Mouse (Mus musculus) bone marrow, adult 2 months (tissue): ENCODE data around the gene Clcn3.

Source experiments
- CTCF ChIP-seq: fragments of 200-500 bp; IDR thresholded peaks from 2 replicates; pipeline ENCODE4 v1.5.1; 2011; ENCODE audit warnings: low read length, control low read depth; ENCODE audit not compliant: control insufficient read depth, insufficient read depth
- POLR2A ChIP-seq: fragments of 200-500 bp; IDR thresholded peaks from 2 replicates; pipeline ENCODE4 v1.6.1; 2011; ENCODE audit warnings: low read depth, mild to moderate bottlenecking, control low read depth, low read length, borderline replicate concordance; ENCODE audit not compliant: control insufficient read depth

DNA sequence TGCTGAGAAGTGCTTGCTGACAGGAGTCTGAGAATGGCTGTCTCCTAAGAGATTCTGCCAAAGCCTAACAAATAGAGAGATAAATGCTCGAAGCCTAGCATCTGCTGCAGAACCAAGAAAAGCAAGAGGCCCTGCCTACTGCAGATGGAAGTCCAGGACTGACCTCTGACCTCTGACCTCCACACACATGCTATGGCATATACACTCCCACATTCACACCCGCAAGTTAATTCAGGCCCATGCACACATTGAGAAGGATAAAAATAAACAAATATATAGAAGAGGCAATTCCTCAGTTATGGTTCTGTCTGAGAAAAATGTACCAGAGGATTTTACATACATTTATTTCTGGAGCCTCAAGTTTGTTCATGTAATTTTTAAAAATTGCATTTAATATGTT lies 104.5 kb downstream of the Clcn3 start:
- no peak for TF ChIP-seq POLR2A
- TF ChIP-seq CTCF: no peak
